Mouse (Mus musculus): ENCODE measurements around the gene Txlna.

- TF ChIP-seq POLR2A (IDR thresholded peaks at IDR 0.05; ENCODE audit: control insufficient read depth, extremely low read depth, insufficient read depth, low read length, poor library complexity) (no peak), CTCF (IDR thresholded peaks at IDR 0.05; ENCODE audit: borderline replicate concordance, control insufficient read depth, extremely low read depth, insufficient read depth, low read length, poor library complexity) (no peak)
Measured at GRCm38 (mm10) chr4:129584370-129584769, 56.5 kb downstream of the Txlna start.
